Mouse (Mus musculus) liver, adult 2 months (tissue): ENCODE data around the gene Ccdc13.

Source experiments
- CTCF ChIP-seq: fragments of 200-500 bp; IDR thresholded peaks from 2 replicates; pipeline ENCODE4 v1.5.1; 2011; ENCODE audit warnings: low read depth, low read length, control low read depth
- POLR2A ChIP-seq: fragments of 200-500 bp; IDR thresholded peaks from 2 replicates; pipeline ENCODE4 v1.6.1; 2011; ENCODE audit warnings: low read length, control low read depth; ENCODE audit not compliant: insufficient read depth; ENCODE audit errors: extremely low read depth

DNA sequence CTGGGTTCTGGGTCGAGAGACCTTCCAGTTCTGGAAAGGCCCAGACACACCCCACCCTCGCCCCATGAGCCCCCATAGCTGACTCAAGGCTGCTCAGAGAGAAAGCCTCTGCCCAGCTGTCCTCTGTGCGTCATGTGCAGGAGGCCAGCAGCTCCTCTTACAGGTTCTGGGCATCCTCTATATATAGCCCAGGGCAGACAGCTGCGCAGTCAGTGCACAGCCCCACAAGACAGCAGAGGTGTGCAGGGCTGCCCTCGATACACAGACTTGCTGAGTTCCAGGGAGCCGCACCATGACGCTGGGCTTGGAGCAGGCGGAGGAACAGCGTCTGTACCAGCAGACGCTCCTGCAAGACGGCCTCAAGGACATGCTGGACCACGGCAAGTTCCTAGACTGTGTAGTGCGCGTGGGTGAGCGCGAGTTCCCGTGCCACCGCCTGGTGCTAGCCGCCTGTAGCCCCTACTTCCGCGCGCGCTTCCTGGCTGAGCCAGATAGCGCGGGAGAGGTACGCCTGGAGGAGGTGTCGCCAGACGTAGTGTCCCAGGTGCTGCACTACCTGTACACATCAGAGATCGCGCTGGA is 61.7 kb downstream of the Ccdc13 start, which contains the start of gene Klhl40:
- TF ChIP-seq CTCF, result no peak
- TF ChIP-seq POLR2A, result no peak
